Mouse (Mus musculus) heart, adult 2 months (tissue): ENCODE measurements around the gene Wdr4.

Experiments
- CTCF ChIP-seq: fragments of 200-600 bp; IDR thresholded peaks from 2 replicates; pipeline ENCODE4 v1.8.1; 2022; ENCODE audit warnings: antibody characterized with exemption, mild to moderate bottlenecking, moderate library complexity
- EP300 ChIP-seq: fragments of 200-500 bp; IDR thresholded peaks from 2 replicates; pipeline ENCODE4 v1.6.1; 2011; ENCODE audit warnings: low read depth, low read length, control low read depth; ENCODE audit not compliant: insufficient read depth

DNA sequence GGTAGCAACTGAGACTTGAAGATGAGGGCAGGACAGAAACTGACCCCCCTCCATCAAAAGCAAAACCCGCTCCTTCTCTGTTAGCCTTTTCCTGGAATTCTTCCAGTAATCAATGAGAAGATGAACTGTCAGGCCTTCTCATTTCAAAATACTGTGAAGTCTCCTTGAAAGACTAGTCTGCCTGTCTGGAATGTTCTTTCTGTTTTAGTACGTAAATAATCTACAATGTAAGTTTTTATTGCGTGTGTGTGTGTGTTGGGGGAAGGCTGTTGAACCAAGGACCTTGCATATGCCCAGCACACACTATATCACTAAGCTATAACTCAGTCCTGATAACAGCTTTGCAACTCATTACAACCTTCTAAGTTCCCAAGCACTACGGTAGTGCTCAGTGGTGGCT, 5.3 kb upstream of the Wdr4 start:
- TF ChIP-seq CTCF (no peak), EP300 (no peak)
